Mouse (Mus musculus): ENCODE data around the gene Dupd1.

DNA sequence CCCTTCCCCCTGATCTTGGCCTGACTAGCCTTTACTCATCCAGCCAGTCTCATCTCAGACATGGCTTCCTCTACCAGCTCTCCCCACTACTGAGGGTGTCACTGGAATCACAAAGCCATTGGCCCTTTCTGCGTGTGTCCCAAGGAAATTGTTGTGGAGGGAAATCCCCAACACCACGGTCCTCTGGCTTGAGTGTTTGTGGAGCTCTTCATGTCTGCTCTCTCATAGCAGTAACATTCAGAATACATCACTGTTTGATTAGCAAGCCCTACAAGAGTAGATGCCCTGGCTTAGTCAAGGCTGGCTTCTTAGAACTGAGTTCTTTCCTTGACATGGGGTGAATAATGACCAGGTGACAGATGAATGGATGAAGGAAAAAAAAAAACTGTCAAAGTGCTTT is 32.5 kb upstream of the Dupd1 start:
- no peak for TF ChIP-seq CTCF (IDR thresholded peaks at IDR 0.05; ENCODE audit: low read depth, low read length)
- TF ChIP-seq GATA1 (IDR thresholded peaks at IDR 0.05; ENCODE audit: borderline replicate concordance, low read length): no peak

Data from G1E (cell line).